Mouse (Mus musculus): ENCODE results near the gene Pth. TPM values are rescaled to one million over a fixed set of nuclear protein-coding genes. Genes with fewer than 3 reads are reported as not detected.

Gene Pth
- total and polyA plus RNA-seq, 3 experiments = not detected

DNA sequence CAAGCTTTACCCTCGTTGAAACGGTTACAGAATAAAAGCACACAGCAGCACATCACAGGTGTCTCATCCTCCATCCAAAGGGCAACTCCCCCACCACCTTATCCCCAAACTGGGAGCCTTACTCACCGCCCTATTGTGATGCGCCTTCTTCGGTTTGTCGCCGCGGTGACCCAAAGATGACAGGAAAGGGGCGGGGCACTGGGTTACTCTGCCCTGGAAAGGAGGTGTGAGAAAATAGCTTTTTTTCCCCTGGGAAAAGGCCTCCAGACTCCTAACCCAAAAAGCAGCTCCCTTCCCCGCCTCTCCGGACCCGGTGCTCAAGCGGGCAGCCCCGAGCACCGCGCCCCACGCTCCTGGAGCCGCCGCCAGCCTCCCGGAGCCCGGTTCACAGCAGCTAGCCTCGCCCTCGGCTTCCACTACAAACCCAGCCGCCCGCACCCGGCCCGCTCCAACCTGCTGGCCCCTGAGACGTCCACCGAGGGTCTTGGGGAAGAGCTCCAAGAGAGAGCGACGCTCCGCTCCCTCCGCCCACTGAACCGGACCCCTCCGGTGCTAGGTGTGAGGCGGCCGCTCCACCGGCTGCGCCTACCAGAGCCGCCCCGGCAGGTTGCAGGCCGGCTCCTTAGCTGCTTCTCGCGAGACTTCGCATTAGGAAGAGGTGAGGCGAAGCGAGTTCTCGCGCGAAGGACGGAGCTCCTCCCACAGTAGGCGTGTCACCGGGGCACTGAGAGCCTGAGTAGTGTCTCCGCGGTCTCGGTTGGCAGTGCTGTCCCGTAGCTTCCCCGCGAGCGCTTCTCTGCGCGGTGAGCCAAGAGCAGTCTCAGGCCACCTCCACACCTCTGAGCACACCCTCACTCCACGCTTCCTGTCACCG lies 19.4 kb downstream of the Pth start, which contains the start of gene Btbd10:
TSS of gene Btbd10 (minus strand) at position 647 of the 874 bp plus-strand sequence.
- TF ChIP-seq UBTF (IDR thresholded peaks at IDR 0.05; ENCODE audit: low read depth, low read length) (no peak), MEF2A (IDR thresholded peaks at IDR 0.05; ENCODE audit: borderline replicate concordance, low read depth, low read length) (0 out of 2 replicates have a peak, but pooled peaks have one; percentile 22), GABPA (IDR thresholded peaks at IDR 0.05; ENCODE audit: insufficient replicate concordance, low read depth, low read length) (no peak), JUN (IDR thresholded peaks at IDR 0.05; ENCODE audit: insufficient read depth, low read depth, low read length) (no peak), USF1 (IDR thresholded peaks at IDR 0.05; ENCODE audit: low read depth, low read length) (no peak), SMC3 (IDR thresholded peaks at IDR 0.05; ENCODE audit: low read depth, low read length) (no peak), IRF4 (IDR thresholded peaks at IDR 0.05; ENCODE audit: low read depth, low read length) (peak; percentile 17; the same call in 1 of the 2 replicates), TCF12 (IDR thresholded peaks at IDR 0.05; ENCODE audit: low read depth, low read length) (peak; percentile 95), CHD2 (IDR thresholded peaks at IDR 0.05; ENCODE audit: low read length) (peak; percentile 99), RCOR1 (conservative IDR thresholded peaks at IDR 0.05; ENCODE audit: low read depth, low read length) (no peak), TBP (conservative IDR thresholded peaks at IDR 0.05; ENCODE audit: low read depth, low read length) (peak; percentile 92), E2F4 (IDR thresholded peaks at IDR 0.05; ENCODE audit: insufficient replicate concordance, low read depth, low read length) (no peak), NELFE (IDR thresholded peaks at IDR 0.05; ENCODE audit: low read depth, low read length) (peak; percentile 98), BHLHE40 (IDR thresholded peaks at IDR 0.05; ENCODE audit: low read depth, low read length) (no peak), POLR2AphosphoS2 (IDR thresholded peaks at IDR 0.05; ENCODE audit: low read depth, low read length) (peak; percentile 89), HCFC1 (IDR thresholded peaks at IDR 0.05; ENCODE audit: low read depth, low read length) (peak; percentile 22), ELF1 (IDR thresholded peaks at IDR 0.05; ENCODE audit: low read depth, low read length) (no peak), ZC3H11A (IDR thresholded peaks at IDR 0.05; ENCODE audit: low read depth, low read length) (no peak), MAX (IDR thresholded peaks at IDR 0.05; ENCODE audit: low read length) (no peak), CHD1 (IDR thresholded peaks at IDR 0.05; ENCODE audit: low read depth, low read length) (no peak), MYC (IDR thresholded peaks at IDR 0.05; ENCODE audit: low read depth, low read length) (no peak), MAZ (IDR thresholded peaks at IDR 0.05; ENCODE audit: low read depth, low read length) (no peak), PAX5 (IDR thresholded peaks at IDR 0.05; ENCODE audit: low read length) (no peak), ZKSCAN1 (IDR thresholded peaks at IDR 0.05; ENCODE audit: borderline replicate concordance, low read depth, low read length) (no peak), POLR2A (IDR thresholded peaks at IDR 0.05; ENCODE audit: low read depth, low read length) (peak; percentile 99), MXI1 (IDR thresholded peaks at IDR 0.05; ENCODE audit: low read depth, low read length) (no peak), ZMIZ1 (IDR thresholded peaks at IDR 0.05; ENCODE audit: low read depth, low read length) (peak; percentile 96), NRF1 (IDR thresholded peaks at IDR 0.05; ENCODE audit: low read depth, low read length) (no peak), CTCF (conservative IDR thresholded peaks at IDR 0.05 in 1 of 2, IDR thresholded peaks at IDR 0.05 in 1 of 2; ENCODE audit: low read depth in 2 of 2, low read length in 2 of 2) (no peak)
- Histone ChIP-seq H3K4me2 (ENCODE audit: insufficient read depth, low read depth, poor library complexity, severe bottlenecking) (peak within 1 kb of the TSS; percentile 85), H3K9me3 (replicated peaks; ENCODE audit: low read length) (no peaks in the 10 kb centered on the region), H3K9ac (ENCODE audit: insufficient read depth, low read depth) (peak within 1 kb of the TSS; percentile 82), H3K36me3 (replicated peaks in 1 of 2; ENCODE audit: control insufficient read depth in 1 of 2, insufficient read depth in 1 of 2, low read length in 1 of 2) (peaks cover 0 to 4% of the 10 kb centered on the region in 2 experiments), H3K27ac (ENCODE audit: insufficient read depth, low read depth) (peak within 1 kb of the TSS; percentile 71), H3K27me3 (replicated peaks) (no peaks in the 10 kb centered on the region), H3K79me2 (replicated peaks; ENCODE audit: control insufficient read depth, extremely low read depth, insufficient read depth, poor library complexity, severe bottlenecking) (0 out of 2 replicates have a peak, but pooled peaks cover 2% of the 10 kb centered on the region), H3K4me1 (ENCODE audit: control insufficient read depth in 1 of 2, insufficient read depth in 2 of 2) (peaks cover 0 to 37% of the 10 kb centered on the region in 2 experiments; a peak in 2 of 4 replicates), H3K4me3 (replicated peaks in 1 of 3; ENCODE audit: low read depth in 2 of 3, low read length in 2 of 3, poor library complexity in 1 of 3) (peak within 1 kb of the TSS; percentile 72 to 80 (median 72))
- peak; percentile 99 for DNase-seq (ENCODE audit: extremely low read depth)
- dilution Hi-C loops (cut with MboI; ENCODE audit: extremely low pct_ligation_motif_present, extremely low pct_unique_long_range_greater_than_20kb, low sequenced_read_pairs) (no loop called here), in situ Hi-C loops (cut with MboI; ENCODE audit: low pct_ligation_motif_present, low pct_unique_long_range_greater_than_20kb, low sequenced_read_pairs) (no loop called here)
